Mouse (Mus musculus) kidney, adult 18-20 months (tissue): ENCODE measurements at regions not wholly inside any gene's neighbourhood (a gene's known extent, or its start where the extent isn't known, plus 50 kb on each side); places are given as distances from the start of the nearest gene placed in this dataset.

ENCODE experiments used
- DNase-seq: peaks from one replicate; pipeline ENCODE4 v3.0.0; 2021

- DNase-seq, result no peak
Observed at GRCm38 (mm10) chr4:125439856-125440255, 50.6 kb upstream of the Grik3 start.

- DNase-seq, result no peak
Observed at GRCm38 (mm10) chr4:125437161-125437822, 53.2 kb upstream of the Grik3 start.

DNA sequence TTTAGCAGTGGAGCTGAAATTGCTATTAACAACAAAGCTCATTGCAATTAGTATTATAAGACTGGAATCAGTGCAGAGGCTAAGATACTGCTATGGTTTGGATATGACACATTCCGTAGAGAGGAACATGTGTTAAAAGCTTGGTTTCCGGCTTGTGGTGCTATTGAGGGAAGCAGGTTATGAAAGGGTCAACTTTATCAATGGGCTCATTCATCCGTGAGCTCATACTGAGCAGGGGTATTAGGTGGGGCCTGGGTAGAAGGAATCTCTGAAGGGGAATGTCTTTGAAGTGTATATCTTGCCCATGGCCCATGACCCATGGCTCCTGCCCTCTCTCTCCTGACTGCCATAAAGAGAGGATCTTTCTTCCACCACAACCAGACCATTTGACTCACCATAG lies 57.0 kb upstream of the Grik3 start:
- no peak for DNase-seq

DNA sequence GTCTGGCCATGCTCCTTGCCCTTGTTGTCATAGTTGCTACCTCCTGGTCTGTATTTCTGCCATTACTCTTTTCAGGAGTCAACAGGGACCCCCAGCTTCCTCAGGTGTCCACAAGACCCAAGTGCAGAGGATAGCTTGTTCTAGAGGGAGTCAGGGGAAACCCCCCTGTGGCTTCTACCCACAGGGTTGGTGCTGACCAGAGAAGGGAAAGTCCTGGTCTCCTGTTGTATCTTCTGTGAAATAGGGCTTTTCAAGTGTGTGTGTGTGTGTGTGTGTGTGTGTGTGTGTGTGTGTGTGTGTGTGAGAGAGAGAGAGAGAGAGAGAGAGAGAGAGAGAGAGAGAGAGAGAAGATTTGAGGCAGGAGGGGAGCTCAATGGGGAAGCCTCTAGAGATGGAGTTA lies 58.9 kb upstream of the Grik3 start:
- no peak for DNase-seq

DNA sequence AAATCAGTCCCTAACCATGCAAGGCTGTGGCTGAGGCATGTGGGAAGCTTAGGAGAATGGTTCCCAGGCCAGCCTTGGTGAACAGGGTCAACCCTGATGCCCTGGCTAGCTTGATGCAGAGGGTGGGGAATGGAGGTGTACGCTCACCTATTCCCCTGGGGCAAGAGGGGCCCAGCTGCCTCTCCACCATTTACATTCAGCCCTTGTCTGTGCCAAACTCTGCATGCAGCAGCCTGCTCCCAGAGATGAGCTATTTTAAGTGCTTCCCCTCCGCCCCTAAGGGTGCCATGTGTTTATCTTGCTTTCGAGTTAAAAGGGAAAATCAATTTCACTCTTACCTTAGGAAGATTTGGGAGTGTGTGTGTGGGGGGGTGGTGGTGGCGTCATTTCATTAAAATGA lies 59.7 kb upstream of the Grik3 start:
- DNase-seq, result no peak

GRCm38 (mm10) chr4:125428736-125429135 lies 61.8 kb upstream of the Grik3 start:
- DNase-seq, result no peak

- no peak for DNase-seq
Observed at GRCm38 (mm10) chr4:125420561-125421241, 69.8 kb upstream of the Grik3 start.

- peak; percentile 84 for DNase-seq
Observed at GRCm38 (mm10) chr4:125419491-125420255, 70.8 kb upstream of the Grik3 start.

DNA sequence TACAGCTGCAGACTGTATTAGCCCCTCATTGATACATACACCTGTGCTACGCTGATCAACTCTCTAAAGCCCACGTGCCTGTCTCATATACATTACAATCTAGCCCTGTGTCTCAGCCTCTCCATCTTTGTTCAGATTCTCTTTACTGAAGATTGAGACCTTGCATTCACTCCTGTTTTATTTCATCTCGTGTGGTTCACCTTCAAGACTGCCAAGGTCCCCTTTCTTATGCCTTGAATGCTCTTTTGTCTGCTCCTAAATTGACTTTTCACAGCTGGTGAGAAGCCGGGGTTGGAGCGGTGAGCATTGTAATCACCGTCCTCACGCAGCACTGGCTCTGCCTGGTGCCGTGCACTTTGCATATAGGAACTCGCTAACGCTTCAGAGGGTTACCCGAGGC lies 75.2 kb upstream of the Grik3 start:
- no peak for DNase-seq

GRCm38 (mm10) chr4:125413833-125414719 lies 76.4 kb upstream of the Grik3 start:
- no peak for DNase-seq

DNA sequence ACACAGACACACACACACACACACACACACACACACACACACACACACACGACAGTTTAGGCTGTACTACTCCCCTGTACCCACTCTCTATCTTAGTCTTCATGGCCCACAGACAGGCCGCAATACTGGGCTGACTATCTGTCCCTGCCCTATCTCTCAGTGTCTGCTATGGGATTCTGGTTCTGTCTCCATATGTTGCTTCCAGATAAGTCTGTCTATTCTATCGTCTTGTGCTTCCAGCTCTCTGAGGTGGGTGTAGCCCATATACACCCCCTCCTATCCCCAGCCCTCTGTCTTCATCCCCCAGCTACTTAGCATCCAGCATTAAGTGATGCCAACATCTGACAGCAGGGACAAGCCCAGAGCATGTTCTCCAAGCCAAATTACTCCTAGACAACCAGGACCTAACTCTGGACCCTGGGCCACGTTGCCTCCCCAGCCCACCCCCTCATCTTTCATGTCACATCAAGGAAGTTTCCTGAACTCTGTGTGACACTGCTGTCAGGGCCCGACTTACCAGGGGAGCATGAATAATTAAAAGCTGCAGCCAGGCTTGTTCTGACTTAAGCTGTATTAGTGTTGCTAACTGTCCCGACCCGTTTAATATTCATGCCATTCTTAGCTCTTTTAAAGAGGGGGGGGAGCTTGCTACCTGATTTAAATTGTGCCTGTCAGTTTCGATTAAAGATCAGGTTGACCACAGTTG lies 79.6 kb upstream of the Grik3 start:
- DNase-seq, result no peak

DNA sequence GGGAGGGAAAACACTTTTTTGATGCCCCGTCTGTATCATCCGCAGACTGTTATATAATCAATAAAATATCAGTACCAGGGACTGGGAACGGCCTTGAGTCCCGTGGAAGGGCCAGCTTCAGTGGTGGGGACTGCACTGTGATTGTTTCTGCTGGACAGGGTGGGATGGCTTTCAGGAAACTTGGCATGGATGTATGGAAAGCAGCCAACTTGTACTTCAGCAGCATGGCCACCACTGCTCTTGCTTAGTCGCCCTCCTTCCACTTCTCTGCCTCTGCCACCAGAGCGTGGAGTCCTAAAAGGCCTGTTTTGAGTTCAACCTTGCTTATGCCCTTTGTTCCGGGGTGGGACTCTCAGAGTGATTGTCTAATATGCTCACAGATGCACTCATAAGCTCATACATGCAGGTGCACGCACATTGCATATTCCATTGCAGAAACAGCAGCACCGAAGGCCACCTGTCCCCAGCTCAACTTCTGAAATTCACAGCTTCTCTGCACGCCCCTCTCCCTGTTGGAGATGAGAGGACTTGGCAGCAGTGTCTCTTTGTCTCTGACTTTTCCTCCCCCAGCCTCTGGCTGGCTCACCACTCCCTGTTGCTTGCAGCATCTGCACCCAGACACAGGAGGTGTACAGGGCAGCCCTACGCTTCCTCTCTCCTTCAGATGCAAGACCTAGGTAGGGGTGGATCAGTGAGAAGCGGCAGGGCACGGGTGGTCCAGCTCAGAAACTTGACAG lies 91.0 kb upstream of the Grik3 start:
- no peak for DNase-seq

DNA sequence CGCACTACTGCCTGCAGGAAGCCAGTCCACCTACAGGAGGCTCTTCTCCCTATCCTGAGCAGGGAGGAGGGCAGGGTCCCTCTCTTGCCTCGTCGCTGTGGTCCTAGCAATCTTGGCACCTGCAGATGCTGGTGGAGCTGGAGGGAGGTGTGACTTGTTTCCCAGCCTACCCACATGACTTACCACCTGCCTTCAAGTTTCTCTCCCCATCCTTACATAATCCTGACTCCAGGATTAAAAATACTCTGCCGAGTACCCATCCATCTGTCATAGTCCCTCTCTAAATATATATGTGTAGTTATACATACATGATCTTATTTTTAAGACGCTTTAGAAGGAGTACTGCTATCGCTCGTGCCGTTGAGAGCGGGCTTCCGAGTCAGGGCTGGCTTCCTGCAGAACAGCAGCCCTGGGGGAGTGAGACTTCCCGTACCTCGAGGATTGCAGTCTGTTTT lies 93.5 kb upstream of the Grik3 start:
- DNase-seq, result no peak

GRCm38 (mm10) chr4:125391269-125391668 lies 99.2 kb upstream of the Grik3 start:
- no peak for DNase-seq

- DNase-seq, result no peak
Observed at GRCm38 (mm10) chr4:125385811-125386210, 104.7 kb upstream of the Grik3 start.

- no peak for DNase-seq
Observed at GRCm38 (mm10) chr4:125364011-125364410, 126.5 kb upstream of the Grik3 start.

DNA sequence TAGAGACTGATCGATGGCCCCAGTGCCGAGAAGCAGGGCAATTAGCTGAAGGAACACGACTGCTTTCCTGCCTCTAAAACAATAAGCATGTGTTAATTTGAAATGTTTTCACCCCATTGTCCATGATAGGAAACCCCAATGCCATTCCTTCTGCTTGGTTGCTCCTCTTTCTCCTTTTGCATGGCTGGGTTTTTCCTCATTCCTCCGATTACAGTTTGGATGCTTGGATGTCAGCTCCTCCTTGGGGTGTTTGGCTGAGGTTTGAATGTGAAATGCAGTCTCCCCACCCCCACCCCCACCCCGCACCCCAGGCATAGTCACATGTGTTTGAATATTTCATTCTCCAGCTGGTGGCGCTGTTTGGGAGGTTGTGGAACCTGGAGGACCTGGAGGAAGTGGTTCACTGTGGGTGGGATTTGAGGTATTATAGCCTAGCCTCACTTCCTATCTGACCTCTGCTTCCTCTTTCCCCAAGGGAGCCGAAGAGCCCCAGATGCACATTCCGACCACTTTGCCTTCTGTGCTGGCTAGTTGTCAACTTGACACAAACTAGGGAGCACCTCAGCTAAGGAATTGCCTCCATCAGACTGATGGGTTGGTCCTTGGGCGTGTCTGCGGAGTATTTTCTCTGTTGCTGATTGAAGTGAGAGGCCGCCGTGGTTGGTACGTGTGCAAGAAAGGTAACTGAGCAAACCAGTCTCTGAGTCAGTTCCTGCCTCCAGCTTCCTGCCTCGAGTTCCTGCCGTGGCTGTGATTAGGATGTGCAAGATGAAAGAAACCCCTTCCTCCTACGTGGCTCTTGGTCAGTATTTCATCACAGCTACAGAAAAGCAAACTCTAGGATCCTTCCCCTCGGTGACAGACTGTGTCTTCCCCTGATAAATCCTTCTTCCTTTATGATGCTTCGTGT lies 128.6 kb upstream of the Grik3 start:
- DNase-seq, result no peak

DNA sequence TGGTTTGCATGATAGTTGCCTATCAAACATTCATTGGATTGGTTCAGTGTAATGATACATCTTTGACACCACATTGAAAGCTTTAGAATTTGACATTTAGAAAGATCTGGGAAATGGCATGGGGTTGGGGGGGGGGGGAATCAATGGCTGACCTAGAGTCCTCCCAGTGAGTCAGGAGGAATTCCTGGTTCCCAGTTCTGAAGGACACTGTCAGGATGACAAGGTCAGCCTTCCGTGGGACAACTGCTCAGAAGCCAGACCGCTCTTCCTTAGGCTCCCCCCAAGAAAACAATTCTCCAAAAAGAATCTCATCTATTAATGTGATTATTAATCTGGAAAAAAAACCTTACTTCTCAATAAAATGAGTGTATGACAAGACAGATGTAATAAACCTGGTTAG lies 132.1 kb upstream of the Grik3 start:
- no peak for DNase-seq

DNA sequence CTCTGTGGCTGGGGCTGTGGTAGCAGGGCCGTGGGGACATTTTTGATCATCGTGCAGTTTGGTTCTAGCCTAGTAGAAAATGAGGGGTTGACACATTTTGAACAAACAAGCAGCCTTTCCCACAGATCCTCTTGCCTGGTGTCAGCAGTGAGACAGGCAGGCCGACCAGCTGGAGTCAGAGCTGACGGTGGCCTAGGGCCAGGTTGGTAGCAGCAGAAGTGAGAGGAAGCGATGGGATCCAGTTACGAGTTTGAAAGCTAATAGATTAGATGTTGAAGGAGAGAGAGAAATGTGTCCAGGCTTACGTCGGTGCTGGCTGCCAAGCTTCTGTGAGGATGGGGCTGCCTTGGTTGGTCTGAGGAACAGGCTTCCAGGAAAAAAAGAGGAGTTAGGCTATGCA lies 134.1 kb upstream of the Grik3 start:
- no peak for DNase-seq

DNA sequence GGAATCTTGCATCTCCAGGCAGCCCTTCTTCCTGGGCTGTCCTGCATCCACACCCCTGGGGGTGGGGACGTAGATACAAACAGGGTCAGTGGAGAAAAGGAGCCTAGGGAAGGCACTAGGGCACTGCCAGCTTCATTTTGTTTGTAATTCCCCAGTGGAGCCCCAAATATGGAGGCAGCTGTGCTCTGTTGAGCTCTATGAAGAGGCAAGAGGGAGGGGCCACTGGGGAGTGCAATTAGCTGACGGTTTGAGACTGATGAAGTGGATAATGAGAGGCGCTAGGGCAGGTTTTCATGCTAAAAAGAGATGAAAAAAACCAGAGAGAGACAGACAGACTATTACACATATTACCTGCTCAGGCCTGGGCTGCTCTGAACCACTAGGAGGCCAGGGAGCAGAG lies 135.8 kb upstream of the Grik3 start:
- no peak for DNase-seq
